Mouse (Mus musculus) megakaryocyte-erythroid progenitor cell, adult 5-6 weeks (primary cell): ENCODE results near the gene Stxbp5. TPM values are rescaled to one million over a fixed set of nuclear protein-coding genes. Genes with fewer than 3 reads are reported as not detected.

Experiments used
- ATAC-seq: replicated peaks from 2 replicates; pipeline ENCODE4 v1.8.0; 2016; ENCODE audit warnings: mild to moderate bottlenecking, inconsistent platforms; ENCODE audit not compliant: severe bottlenecking, poor library complexity, low FRiP score, low TSS enrichment
- total RNA-seq, 2 experiments: library from RNA; stranded (forward) in 1 of 2; stranded (reverse) in 1 of 2; fragments of 200-1000, 215-1000 nt in 1 of 2; fragments of >200 nt in 1 of 2; fragmentation: Nextera tagmentation in 1 of 2; gene quantifications; 2 replicates each; pipeline ENCODE4 v1.2.3; 2014 to 2017

Gene Stxbp5
- total RNA-seq, 2 experiments from 2014 or later = 25.5 to 45.7 TPM

DNA sequence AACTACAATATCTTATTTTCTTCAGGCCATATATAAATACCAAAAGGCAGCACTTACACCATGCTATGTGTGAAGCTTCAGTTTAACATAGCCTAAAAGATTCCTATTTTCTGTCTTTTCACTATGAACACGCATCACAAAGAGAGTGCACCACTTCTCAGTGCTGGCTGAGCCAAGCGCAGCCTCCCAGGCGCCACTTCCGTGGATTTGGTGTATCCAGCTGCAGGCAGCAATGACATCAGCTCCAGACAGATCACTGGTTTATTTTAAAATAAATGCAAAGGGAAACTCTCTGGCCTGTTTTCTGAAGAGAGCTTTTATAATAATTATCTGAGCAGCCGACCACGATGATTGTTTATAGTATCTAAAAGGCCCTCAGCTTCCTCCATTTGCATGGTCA, 115.2 kb downstream of the Stxbp5 start:
- no peak for ATAC-seq

GRCm38 (mm10) chr10:9779864-9780263, 121.0 kb downstream of the Stxbp5 start:
- no peak for ATAC-seq

- no peak for ATAC-seq
Observed at GRCm38 (mm10) chr10:9770261-9770660, 130.6 kb downstream of the Stxbp5 start.

- ATAC-seq = no peak
Observed at GRCm38 (mm10) chr10:9763831-9764230, 137.0 kb downstream of the Stxbp5 start.

DNA sequence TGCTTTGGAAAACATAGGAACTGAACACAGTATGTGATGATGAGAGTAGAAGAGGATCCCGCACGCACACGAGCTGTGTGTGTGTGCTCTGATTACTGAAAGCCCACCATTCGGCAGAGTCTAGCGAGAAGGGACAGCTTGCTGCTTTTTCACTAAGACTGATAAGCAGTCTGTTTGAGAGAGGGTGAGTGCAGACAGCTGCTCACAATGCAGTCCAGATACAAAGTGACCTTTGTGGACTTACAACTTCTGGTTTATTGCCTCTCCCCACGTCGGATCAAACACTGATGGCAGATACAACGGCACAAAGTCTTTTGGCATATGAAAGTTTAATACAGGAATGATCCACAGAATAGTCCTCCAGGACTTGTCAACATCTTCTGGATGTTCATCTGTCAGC, 140.6 kb downstream of the Stxbp5 start:
- ATAC-seq = no peak

GRCm38 (mm10) chr10:9756546-9756945, 144.3 kb downstream of the Stxbp5 start:
- ATAC-seq = no peak

GRCm38 (mm10) chr10:9754893-9755541, 145.9 kb downstream of the Stxbp5 start:
- ATAC-seq = peak; percentile 63; the same call in 1 of the 2 replicates

DNA sequence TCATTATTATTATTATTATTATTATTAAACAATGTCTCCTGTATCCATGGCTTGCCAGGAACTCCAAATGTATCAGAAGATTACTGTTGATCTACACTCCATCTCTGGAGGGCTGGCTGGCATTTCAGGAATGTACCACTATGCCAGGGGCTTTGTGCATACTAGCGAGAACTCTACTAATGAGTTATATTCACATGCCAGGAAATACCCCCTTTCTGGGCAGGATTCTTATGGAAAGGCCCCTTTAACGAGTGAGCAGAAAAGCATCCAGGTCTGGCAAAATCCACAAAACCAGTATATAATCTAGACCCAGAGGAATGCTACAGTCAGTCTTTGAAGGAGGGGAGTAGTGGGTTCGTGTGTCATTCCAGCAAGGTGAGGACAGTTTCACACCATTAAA, 167.0 kb downstream of the Stxbp5 start:
- ATAC-seq = no peak

GRCm38 (mm10) chr10:9732065-9732749, 168.7 kb downstream of the Stxbp5 start:
- ATAC-seq = no peak

DNA sequence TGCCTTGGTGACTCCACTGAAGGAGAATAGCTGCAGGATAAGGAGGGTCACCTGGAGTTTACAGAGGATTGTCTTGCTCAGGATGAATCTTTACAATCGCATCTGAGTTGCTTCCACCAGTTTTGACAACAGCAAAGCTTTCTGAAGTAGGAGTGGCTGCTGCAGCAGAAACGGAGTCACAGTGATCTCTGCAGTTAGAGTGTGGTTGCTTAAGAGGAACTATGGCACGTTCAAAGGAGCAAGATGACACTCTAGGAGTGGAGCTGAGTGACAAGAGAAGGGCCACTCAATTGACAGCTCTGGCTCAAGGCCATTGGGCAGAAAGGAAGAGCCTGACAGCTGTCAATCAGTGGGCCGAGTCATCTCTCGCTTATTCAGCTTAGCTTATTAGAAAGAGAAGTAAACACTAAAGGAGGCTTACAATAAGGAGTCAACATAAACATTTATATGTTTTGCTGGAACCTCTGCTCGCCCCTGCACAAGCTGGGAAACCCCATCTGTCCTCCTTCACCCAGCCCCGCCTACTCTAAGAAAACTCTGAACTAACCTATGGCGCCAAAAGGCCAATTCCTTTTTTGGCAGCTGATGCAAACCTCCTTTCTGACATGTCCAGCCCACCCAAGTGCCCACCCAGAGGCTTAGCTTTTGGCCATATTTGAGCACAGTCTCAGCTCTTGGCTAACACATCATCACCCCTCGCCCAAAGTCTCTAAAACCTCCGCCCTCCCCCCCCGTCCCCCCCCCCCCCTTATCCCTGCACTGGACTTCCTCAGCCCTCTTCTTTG, 178.2 kb downstream of the Stxbp5 start:
- ATAC-seq = no peak

DNA sequence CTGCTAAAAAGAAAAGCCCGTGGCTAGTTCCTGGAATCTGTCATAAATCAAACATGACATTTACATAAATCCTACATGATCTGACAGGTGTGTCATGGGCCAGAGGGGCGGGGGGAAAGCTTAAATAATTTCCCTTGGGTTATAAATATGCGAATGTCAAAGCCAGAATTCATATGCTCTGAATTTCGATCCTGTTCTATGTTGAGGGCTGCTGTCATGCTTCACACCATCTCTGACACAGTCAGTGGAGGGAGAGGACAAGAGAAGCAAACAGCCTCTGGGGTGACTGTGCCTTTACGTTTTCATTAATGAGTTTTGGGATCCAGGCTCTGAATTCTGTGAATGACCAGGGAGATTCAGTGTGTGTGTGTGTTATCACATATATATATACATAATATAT, 180.9 kb downstream of the Stxbp5 start:
- ATAC-seq = no peak

DNA sequence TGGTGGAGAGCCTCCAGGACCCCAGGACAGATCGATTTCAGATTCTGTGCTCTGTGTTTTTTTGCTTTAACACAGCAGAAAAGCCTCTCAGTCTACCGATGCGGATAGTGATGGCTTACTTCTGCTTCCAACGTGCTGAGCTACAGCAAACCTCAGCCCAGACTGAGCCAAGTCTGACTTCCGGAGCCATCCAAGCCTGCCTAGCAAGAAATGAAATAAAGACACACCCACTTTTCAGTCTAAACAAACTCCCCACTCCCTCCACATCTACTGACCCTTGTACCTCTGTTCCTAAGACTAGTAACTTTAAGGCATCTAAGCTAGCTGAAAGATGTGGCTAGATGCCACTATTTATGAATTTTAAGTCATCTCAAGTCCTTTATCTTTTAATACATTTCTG, 182.8 kb downstream of the Stxbp5 start:
- ATAC-seq = no peak

Other genes with a start within 250 kb of the Stxbp5 start
- not detected in 2 replicates for gene Samd5, start 225.9 kb downstream of the Stxbp5 start, total RNA-seq (2014; fragmentation: Nextera tagmentation)
- not detected in 2 replicates for gene Samd5, start 225.9 kb downstream of the Stxbp5 start, total RNA-seq (2017)